Mouse (Mus musculus) limb, embryonic 14.5 days (tissue): Measurements from ENCODE around the gene Lmx1b. TPM values are rescaled to one million over a fixed set of nuclear protein-coding genes. Genes with fewer than 3 reads are reported as not detected.

ENCODE experiments used
- ATAC-seq: fragments of 200-750 bp; cut with Nextera tagmentation; 2 replicates; pipeline ENCODE4 v1.8.0; 2017; ENCODE audit warnings: low read depth, moderate number of reproducible peaks, moderate TSS enrichment; ENCODE audit not compliant: low FRiP score
- DNase-seq: peaks from one replicate; pipeline ENCODE4 v3.0.0-alpha.2; 2015; ENCODE audit warnings: low spot score
- H3K27ac ChIP-seq: fragments of 300-500 bp; sonication (generic); replicated peaks from 2 replicates; pipeline ENCODE4 v1.5.1; 2014; ENCODE audit warnings: low read depth, mild to moderate bottlenecking, low read length, moderate library complexity, mixed read lengths
- H3K27me3 ChIP-seq: fragments of 300-500 bp; sonication (generic); 2 replicates; pipeline ENCODE4 v1.6.1; 2014; ENCODE audit warnings: low read length, mixed read lengths; ENCODE audit not compliant: control insufficient read depth, insufficient read depth
- H3K36me3 ChIP-seq: fragments of 300-500 bp; sonication (generic); 2 replicates; pipeline ENCODE4 v1.6.1; 2014; ENCODE audit warnings: mild to moderate bottlenecking, low read length, moderate library complexity, mixed read lengths; ENCODE audit not compliant: control insufficient read depth, insufficient read depth
- H3K4me1 ChIP-seq: fragments of 300-500 bp; sonication (generic); 2 replicates; pipeline ENCODE4 v1.6.1; 2014; ENCODE audit warnings: antibody characterized with exemption, low read length, mixed read lengths; ENCODE audit not compliant: control insufficient read depth, insufficient read depth
- H3K4me2 ChIP-seq: fragments of 300-500 bp; sonication (generic); replicated peaks from 2 replicates; pipeline ENCODE4 v1.6.1; 2014; ENCODE audit warnings: low read depth, mild to moderate bottlenecking, low read length, moderate library complexity; ENCODE audit not compliant: severe bottlenecking
- H3K4me3 ChIP-seq: fragments of 300-500 bp; sonication (generic); replicated peaks from 2 replicates; pipeline ENCODE4 v1.5.1; 2014; ENCODE audit warnings: low read length
- H3K9ac ChIP-seq: fragments of 300-500 bp; sonication (generic); 2 replicates; pipeline ENCODE4 v1.6.1; 2014; ENCODE audit warnings: mild to moderate bottlenecking, low read depth, low read length, moderate library complexity; ENCODE audit not compliant: severe bottlenecking
- H3K9me3 ChIP-seq: fragments of 300-500 bp; sonication (generic); 2 replicates; pipeline ENCODE4 v1.6.1; 2016; ENCODE audit warnings: low read length; ENCODE audit not compliant: control insufficient read depth
- POLR2A ChIP-seq: fragments of 200-500 bp; IDR thresholded peaks from 2 replicates; pipeline ENCODE4 v1.8.0; 2012; ENCODE audit warnings: inconsistent platforms, mild to moderate bottlenecking, moderate library complexity, borderline replicate concordance; ENCODE audit not compliant: insufficient read depth, insufficient read length; ENCODE audit errors: extremely low read depth
- WGBS: fragments of 180-500 bp; shearing (Covaris S2); extraction: QIAGEN DNeasy Blood & Tissue Kit; methylation state at CpG from one replicate; pipeline ENCODE4 v1.1.7; 2014; 5-methylcytosine and 5-hydroxymethylcytosine counted together
- polyA plus RNA-seq, 2 experiments: library from polyadenylated mRNA; depleted of rRNA in 1 of 2; stranded (reverse) in 1 of 2; unstranded in 1 of 2; fragments of >200 nt; fragmentation: Nextera tagmentation in 1 of 2; extraction: Ambion mirVana in 1 of 2; gene quantifications; 2 replicates each; pipeline versions ENCODE4 v1.2.1 to v1.2.3; 2012 to 2014

The Lmx1b gene
- polyA plus RNA-seq, 2 experiments: 6.3 to 28.3 TPM

DNA sequence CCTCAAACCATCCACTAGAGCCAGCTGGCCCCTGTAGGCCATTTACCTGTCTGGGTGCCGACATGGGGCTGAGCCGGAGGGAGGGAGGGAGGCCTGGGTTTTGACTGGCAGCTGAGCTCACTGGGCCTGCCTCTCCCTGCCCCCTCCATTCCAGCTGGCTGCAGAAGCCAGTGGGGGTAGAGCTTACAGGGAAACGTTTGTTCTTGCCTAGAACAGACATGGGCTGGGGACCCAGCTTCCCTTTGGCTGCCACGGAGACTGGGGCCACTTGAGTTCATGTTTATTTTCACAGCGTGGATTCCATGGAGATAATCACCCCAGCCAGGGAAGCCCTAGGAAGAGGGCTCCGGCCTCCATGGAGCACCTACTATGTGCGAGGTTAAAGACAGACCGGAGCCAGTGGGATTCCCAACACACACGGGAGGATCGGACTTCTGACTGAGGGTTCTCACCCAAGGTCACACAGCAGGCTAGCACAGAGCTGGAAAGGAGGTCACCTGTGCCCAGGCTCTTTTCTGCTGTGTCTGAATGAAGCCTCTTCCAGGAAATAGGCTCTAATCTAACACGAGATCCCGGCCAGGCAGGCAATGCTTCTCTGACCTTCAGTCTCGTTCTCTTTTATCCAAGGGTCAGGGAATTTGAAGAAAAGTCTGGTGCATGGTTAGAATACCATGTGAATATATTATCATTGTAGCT, 25.2 kb upstream of the Lmx1b start:
- Histone ChIP-seq H3K27ac (no peak overlapping the region), H3K4me3 (no peak overlapping the region), H3K36me3 (no peaks in the 10 kb centered on the region), H3K27me3 (no peaks in the 10 kb centered on the region), H3K4me1 (peaks cover 15% of the 10 kb centered on the region), H3K9ac (no peak overlapping the region), H3K4me2 (no peak overlapping the region), H3K9me3 (no peaks in the 10 kb centered on the region)
- ATAC-seq: peak; percentile 37
- TF ChIP-seq POLR2A: no peak
- WGBS: 31% methylated on average over 13 of the region's 13 CpGs
- DNase-seq: no peak

- no peaks in the 10 kb centered on the region for H3K9me3 ChIP-seq
- H3K27me3 ChIP-seq: no peaks in the 10 kb centered on the region
- H3K4me1 ChIP-seq: peaks cover 15% of the 10 kb centered on the region
- H3K4me3 ChIP-seq: no peak overlapping the region
- no peak overlapping the region for H3K9ac ChIP-seq
- H3K4me2 ChIP-seq: no peak overlapping the region
- H3K27ac ChIP-seq: no peak overlapping the region
- no peak for ATAC-seq
- H3K36me3 ChIP-seq: no peaks in the 10 kb centered on the region
- TF ChIP-seq POLR2A: no peak
- 63% methylated on average over 4 of the region's 4 CpGs for WGBS
- DNase-seq: no peak
These were observed 24.4 kb upstream of the Lmx1b start for GRCm38 (mm10) chr2:33664661-33665060.

DNA sequence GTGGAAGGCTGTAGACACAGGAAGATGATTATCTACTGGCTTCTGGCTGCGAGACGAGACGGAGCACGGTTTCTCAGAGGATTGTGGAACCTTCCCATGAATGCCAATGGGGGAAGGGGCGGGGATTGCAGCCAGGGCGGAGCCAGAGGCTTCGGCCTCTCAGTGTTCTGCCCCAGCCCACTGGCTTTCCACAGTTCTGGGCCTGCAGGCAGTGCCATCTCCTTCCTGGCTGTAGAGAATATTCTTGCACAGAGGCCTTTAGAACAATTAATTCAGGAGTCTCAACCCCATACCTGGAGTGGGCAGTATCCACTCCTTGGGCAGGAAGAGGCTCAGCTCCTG, 18.9 kb upstream of the Lmx1b start:
- peak; percentile 34; the same call in 1 of the 2 replicates for ATAC-seq
- DNase-seq: no peak
- Histone ChIP-seq H3K9me3 (no peaks in the 10 kb centered on the region), H3K9ac (no peak overlapping the region; the same call in 1 of the 2 replicates), H3K27ac (no peak overlapping the region), H3K36me3 (no peaks in the 10 kb centered on the region), H3K4me1 (peaks cover 6% of the 10 kb centered on the region), H3K4me2 (peak overlapping the region; percentile 39), H3K27me3 (no peaks in the 10 kb centered on the region), H3K4me3 (peak overlapping the region; percentile 15; the same call in 1 of the 2 replicates)
- no peak for TF ChIP-seq POLR2A
- 2% methylated on average over 7 of the region's 7 CpGs for WGBS

DNA sequence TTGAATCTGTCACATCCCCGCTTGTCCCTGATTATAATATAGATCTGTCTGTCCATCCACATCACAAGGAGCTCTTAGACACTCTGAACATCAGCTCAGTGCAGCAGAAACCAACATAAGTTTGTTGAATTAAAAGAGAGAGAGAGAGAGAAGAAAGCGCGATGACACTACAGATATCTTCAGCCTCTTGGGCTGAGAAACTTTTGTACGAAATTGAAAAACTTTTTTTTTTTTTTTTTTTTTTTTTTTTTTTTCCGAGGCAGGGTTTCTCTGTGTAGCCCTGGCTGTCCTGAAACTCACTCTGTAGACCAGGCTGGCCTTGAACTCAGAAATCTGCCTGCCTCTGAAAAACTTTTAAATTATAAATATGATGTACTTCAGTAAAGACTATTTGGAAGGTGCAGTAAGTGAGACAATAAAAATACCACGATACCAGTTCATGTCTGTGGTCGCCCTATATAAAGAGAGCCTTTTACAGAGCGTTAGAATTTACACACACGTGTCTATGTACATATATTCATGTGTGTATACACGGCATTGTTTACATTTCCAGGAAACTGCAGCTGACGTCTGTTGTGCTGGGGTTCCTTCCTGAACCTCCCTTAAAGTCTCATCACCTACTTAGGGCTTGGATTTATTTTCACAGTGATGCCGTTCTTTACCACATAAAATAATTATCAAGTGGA, 18.4 kb upstream of the Lmx1b start:
- Histone ChIP-seq H3K9ac (no peak overlapping the region; the same call in 1 of the 2 replicates), H3K36me3 (no peaks in the 10 kb centered on the region), H3K27ac (no peak overlapping the region), H3K4me2 (peak overlapping the region; percentile 39), H3K4me3 (peak overlapping the region; percentile 15; the same call in 1 of the 2 replicates), H3K27me3 (no peaks in the 10 kb centered on the region), H3K4me1 (peaks cover 6% of the 10 kb centered on the region), H3K9me3 (no peaks in the 10 kb centered on the region)
- no peak for TF ChIP-seq POLR2A
- 48% methylated on average over 12 of the region's 12 CpGs for WGBS
- ATAC-seq (peak; percentile 6; the same call in 1 of the 2 replicates), DNase-seq (no peak)

DNA sequence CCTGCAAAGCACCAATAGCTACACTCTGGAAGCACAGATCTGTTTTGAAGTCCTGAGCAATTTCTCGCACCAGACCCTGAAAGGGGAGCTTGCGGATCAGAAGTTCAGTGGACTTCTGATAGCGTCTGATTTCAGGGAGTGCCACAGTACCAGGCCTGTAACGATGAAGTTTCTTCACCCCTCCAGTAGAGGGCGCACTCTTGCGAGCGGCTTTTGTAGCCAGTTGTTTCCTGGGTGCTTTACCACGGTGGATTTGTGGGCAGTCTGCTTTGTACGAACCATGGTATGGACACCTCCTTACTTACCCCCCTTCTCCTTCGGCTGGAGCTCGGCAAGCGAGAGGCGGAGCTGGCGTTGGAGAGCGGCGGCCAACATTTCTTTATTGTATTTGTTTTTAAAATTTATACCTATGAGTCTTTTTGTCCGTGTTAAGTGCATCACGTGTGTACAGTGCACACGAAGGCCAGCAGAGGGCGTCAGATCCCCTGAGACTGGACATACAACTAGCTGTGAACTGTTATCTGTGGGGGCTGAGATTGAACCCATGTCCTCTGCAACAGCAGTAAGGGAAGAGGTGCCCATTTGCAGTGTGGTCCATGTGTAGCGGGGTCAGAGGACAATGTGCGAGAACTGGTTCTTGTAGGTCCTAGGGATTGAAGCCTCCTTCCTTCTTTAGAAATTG, 12.3 kb upstream of the Lmx1b start:
- H3K9ac ChIP-seq: no peak overlapping the region
- H3K4me1 ChIP-seq: peaks cover 19% of the 10 kb centered on the region
- H3K36me3 ChIP-seq: no peaks in the 10 kb centered on the region
- no peak overlapping the region for H3K27ac ChIP-seq
- H3K4me3 ChIP-seq: no peak overlapping the region
- DNase-seq (no peak), ATAC-seq (no peak)
- 81% methylated on average over 22 of the region's 22 CpGs for WGBS
- H3K4me2 ChIP-seq: no peak overlapping the region
- no peak for TF ChIP-seq POLR2A
- no peaks in the 10 kb centered on the region for H3K9me3 ChIP-seq
- no peaks in the 10 kb centered on the region for H3K27me3 ChIP-seq
